Mouse (Mus musculus) thymus, adult 2 months (tissue): Measurements from ENCODE around the gene Nmu.

Source experiments
- CTCF ChIP-seq: fragments of 200-500 bp; IDR thresholded peaks from 2 replicates; pipeline ENCODE4 v1.5.1; 2012; ENCODE audit warnings: mild to moderate bottlenecking, control low read depth, low read length, moderate library complexity, borderline replicate concordance; ENCODE audit not compliant: control insufficient read depth, poor library complexity, insufficient read depth; ENCODE audit errors: extremely low read depth
- POLR2A ChIP-seq: fragments of 200-500 bp; IDR thresholded peaks from 2 replicates; pipeline ENCODE4 v1.6.1; 2012; ENCODE audit warnings: mild to moderate bottlenecking, low read length, control low read depth, moderate library complexity; ENCODE audit not compliant: control insufficient read depth, poor library complexity, insufficient read depth; ENCODE audit errors: extremely low read depth

DNA sequence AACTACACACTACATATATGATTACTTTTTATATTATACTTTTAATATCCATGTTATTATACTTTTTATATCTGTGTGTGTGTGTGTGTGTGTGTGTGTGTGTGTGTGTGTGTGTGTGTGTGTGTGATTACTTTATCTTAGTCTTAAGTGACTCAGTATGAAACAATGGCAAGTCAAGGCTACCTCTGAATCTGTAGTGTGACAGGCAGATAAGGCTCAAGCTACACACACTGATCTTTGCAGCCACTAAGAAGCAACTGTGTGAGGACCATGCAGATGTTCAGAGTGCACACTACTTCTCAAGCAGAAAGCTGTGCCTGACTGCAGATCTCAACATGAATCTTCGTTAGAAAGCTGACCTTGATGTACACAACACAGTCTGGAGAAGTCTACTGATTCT is 79.7 kb downstream of the Nmu start:
- TF ChIP-seq CTCF (no peak), POLR2A (no peak)
